Mouse (Mus musculus) c-Kit-positive CD71-positive TER-119-positive erythroid progenitor cells, embryonic 14.5 days (primary cell): ENCODE results near the gene Slc22a12.

Experiments
- DNase-seq: peaks from one replicate; pipeline ENCODE4 v3.0.0-alpha.2; 2013; ENCODE audit warnings: low spot score

Gene Slc22a12

GRCm38 (mm10) chr19:6492124-6492523, 50.7 kb downstream of the Slc22a12 start:
- peak; percentile 7 for DNase-seq

DNA sequence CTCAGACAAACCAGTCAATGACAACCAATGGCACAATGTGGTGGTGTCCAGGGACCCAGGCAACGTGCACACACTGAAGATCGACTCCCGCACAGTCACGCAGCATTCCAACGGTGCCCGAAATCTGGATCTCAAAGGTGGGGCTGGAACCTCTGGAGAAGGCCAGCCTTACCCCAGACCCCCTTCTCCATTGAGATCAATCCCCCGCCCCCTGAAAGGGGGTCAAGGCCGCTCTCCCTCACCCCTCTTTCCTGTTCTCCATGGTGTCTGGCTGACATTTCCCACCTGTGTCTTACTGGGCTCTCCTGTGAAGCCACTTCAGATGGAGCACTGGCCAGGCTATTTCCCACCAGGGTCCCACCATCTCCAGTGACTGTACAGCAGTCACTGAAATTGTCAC, 51.3 kb downstream of the Slc22a12 start:
- DNase-seq = no peak

GRCm38 (mm10) chr19:6489030-6489429, 53.8 kb downstream of the Slc22a12 start:
- DNase-seq = peak; percentile 68
